Mouse (Mus musculus) bone marrow macrophage, adult 2 months (primary cell): Measurements from ENCODE around the gene Iscu.

Experiments used
- CTCF ChIP-seq: IDR thresholded peaks from 2 replicates; pipeline ENCODE4 v1.5.1; 2012; ENCODE audit warnings: low read depth, mild to moderate bottlenecking, low read length, moderate library complexity
- POLR2A ChIP-seq: IDR thresholded peaks from 2 replicates; pipeline ENCODE4 v1.6.1; 2012; ENCODE audit warnings: mild to moderate bottlenecking, low read depth, low read length, borderline replicate concordance

DNA sequence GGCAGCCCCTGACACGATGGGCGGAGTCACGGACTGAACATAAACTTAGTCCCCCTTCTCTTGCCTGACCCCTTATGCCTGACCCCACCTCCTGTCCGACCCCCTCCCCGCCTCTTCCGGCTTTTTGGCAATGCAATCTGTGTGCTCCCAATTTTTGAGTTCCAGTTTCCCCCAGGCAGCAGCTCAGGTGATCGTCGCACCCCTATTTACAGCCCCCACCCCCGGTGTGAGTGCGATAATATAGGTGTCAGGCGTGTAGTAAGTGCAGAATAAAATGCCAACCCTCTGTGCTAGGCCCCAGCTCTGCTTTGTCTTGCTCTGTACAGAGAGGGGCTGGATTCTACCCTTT lies 42.5 kb downstream of the Iscu start:
- TF ChIP-seq POLR2A: no peak
- no peak for TF ChIP-seq CTCF
